In genomic region chr5:107342891-107343290, GRCm38 (mm10) we compare ENCODE assay signal across 13 mouse cellular contexts. TPM values are rescaled to one million over a fixed set of nuclear protein-coding genes. Genes with fewer than 3 reads are reported as not detected.
"Had no signal": no experiment of that assay in that cellular context is flagged by ENCODE, and none has a peak within 500 bp of the region (broad histone marks: within the 10 kb centered on the region; RNA-seq: fewer than 3 reads in every experiment).

No protein-coding gene starts in this region.

- DNase-seq: retina, postnatal 1 day; right cerebral cortex, adult 18-20 months; right cerebral cortex, postnatal 14 days; right cerebral cortex, postnatal 25 days; right cerebral cortex, postnatal 4 days; spleen, adult 18-20 months; thymus, adult 18-20 months; thymus, adult 2 months; thymus, postnatal 14 days; thymus, postnatal 25 days; thymus, postnatal 36 days; thymus, postnatal 4 days had no signal

RNA-seq across cellular contexts. Expression of gene Ephx4, which starts 59.6 kb away (rescaled TPM):
- total RNA-seq: neutrophil, adult 5-6 weeks had no signal
